Mouse (Mus musculus) ES-CJ7 (cell line): Measurements from ENCODE around the gene Kcnn1.

ENCODE experiments used
- DNase-seq: peaks from one replicate; pipeline ENCODE4 v3.0.0; 2011; ENCODE audit warnings: low read depth, low spot score

The Kcnn1 gene

DNA sequence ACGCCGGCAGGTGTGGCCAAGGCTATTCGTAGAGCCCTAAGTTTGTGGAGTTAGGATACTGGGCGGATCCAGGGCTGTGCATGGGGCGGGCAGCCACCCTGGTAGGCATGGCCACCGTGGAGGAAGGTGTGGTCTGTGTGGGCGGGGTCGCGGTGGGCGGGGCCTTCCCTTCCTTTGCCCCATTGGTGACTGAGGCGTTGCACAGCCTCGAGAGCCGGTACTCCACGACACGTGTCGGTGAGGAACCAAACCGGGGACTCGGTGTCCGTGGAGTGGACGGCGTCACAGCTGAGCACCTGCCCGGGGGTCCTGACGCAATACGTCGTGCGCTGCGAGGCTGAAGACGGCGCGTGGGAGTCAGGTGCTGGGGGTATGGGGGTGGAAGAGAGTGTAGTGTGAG is 46.4 kb downstream of the Kcnn1 start:
- DNase-seq = peak; percentile 67

DNA sequence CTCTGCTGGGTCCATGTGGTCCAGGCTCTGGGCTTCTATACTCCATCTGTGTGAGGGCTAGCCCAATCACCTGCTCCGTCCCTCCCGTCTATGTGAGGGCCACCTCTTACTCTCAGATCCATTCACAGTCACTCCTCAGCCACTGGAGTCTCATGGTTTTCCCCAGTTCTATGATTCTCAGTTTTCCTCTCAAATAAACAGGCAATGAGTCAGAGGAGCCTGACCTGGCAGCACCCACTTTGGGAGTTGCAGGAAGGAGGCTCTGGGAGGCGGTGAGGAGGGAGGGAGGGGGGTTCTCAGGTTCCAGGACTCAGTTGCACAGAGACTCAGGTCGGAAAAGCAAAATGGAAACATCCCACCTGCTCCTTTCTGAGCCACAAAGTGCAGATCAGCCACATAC is 50.2 kb downstream of the Kcnn1 start:
- DNase-seq = no peak

DNA sequence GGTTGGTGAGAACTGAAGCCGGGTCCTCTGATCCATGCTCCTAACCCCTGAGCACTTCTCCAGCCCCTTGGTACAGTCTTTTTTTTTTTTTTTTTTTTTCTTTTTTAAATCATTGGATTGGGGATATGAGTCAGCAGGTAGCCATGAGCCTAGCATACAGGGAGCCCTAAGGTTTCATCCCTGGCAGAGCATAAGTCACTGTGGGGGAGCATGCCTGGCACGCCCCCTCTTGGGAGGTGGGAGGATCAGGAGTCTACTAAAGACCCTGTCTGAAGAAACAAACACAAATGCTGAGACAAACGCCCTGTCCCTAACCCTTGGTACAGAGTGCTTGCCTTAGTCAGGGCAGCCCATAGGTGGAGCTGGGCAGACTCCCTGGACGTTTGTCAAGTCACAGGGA is 51.0 kb downstream of the Kcnn1 start:
- no peak for DNase-seq

DNA sequence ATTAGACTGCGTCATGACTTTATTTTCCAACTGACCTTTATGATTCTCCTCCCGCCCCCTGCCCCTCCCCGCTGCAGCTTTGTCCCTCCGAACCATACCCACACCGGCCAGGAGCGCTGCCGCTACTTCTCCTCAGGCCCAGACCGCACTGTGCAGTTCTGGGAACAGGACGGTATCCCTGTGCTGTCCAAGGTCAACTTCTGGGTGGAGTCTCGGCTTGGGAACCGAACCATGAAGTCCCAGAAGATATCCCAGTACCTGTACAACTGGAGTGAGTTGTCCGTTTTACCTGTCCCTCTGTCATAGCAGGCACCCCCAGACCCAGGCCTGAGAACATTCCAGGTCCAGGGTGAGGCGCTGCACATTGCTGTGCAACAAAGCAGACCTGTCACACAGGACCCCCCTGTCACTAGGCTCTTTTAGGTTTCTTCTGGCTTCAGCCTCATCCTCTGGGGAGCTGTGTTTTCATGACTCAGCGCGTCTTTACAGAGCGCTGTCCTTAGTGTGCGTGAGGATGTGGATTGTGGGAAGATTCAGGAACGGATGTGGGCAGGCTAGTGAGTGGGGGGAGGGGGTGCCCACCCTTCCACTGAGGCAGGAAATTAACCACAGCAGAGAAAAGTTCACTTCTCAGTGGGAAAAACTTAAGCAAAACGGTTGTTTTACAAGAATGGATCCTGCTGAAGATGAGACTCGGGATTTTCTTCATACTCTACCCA is 51.9 kb downstream of the Kcnn1 start:
- peak; percentile 64 for DNase-seq

DNA sequence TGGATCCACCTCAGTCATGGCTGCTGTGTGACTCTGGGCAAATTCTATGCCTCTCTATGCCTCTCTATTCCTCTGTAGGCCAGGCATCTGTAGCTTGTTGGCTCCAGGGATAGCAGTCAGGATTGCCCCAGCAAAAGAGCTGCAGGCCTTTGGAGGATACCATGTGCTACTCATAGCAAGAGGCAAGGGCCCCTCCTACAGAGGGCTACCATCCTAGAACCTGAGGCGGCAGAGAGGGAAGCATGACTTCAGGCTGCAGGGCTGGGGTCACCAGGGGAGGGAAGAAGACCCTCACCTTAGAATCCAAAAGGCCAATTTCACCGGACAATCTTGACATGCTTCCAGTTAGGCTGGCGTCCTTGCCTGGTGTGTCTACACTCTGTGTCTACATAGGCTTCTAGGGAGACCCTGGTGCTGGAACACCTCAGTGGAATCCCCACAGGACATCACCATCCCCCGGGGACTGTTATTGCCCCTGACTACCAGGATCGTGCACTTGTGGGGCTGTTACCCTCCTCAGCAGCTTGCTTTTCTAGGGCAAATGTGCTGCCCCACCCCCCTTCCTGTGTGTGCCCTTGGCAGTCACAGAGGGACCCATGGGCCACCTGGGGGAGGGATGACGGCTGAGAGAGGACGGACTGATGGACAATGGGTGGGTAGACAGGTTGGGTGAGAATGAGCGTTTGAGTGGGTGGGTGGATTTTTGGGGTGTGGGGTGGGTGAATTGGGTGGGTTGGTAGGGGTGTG is 53.9 kb downstream of the Kcnn1 start:
- no peak for DNase-seq

DNA sequence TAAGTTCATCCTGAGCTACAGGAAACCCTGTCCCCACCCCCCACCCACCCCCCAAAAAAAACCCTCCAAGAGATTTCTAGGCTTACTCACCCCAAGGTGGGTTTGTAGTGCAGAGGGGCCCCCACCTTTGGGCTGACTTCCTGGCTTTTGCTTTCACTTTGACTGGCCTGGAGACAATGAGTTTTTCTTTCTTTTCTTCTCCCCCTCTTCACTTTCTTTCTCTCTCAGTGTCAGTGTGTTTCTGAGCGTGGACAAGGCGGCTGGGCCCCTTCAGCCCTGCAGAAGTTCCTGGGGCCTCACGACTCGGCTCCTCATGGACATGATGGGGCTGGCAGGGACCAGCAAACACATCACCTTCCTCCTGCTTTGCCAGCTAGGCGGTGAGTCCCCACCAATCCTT is 54.8 kb downstream of the Kcnn1 start, which contains the start of gene Il12rb1:
TSS of gene Il12rb1 (plus strand) at position 211 of the 400 bp plus-strand sequence.
- DNase-seq = no peak

DNA sequence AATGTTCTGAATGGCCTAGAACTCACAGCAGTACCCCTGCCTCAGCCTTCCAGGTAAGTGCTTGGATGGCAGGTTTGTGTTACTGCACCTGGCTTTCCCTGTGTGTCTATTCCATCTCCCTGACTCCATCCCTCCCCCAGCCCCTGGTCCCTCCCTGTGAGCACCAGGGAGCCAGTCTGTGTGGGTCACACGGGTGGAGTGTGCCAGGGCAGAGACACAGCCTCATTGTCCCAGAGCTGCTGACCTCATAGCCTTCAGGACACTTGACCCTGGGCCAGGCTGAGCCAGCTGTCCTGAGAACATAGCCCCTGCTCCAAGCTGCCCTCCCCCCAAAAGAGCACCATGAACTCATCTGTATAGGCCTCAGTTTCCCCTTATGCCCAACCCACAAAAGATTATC is 55.8 kb downstream of the Kcnn1 start:
- no peak for DNase-seq

DNA sequence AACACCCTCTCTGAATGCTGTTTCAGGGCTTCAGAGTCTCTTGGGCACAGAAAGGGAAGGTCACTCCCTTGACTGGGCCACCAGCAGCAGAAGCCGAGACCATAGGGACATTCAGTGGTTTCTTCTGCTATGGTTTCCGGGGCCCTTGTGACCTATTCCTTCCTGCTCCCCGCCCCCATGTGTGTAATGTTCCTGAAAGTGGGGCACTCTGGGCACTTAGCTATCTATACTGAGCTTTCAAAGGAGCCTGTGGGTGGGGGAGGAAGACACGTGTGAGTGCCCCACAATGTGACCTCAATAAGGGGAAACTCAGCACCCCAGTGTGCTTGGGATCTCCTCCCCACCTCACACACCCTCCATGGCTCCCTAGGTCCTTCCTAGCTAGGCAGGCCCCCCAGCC is 56.5 kb downstream of the Kcnn1 start:
- no peak for DNase-seq

DNA sequence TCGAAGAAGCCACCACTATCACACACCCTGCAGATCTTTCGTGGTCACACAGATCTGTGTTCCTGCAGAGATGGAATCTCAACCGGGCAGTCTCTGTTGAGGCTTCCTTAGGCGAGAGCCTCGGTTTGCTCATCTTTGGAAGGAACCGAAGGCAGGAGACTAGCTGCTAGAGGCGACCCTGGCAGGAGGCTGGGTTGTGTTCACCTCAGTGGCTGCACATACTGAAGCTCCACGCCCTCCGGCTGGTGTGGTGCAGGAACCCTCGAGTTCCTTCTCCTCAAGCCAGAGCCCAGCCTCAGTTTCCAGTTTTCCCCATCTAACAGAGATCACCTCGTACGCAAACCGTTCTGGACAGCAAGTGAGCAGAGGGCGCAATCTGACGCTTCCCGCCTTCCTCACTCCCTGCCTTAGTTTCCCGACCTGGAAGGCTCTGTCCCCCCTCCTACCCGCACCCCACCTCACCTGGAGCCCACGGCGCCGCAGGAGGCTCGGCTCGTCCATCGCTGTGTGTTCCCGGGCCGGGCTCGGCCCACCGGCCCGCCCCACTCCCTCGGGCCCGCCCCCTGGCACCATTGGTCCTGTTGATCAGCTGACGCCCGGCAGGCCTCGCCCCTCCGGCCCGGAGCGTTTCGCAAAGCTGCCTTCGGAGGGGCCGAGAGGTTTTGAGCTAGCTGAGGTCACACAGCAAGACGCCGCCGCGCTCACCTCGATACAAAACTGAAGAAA is 58.4 kb downstream of the Kcnn1 start, which contains the start of gene Mast3:
TSS of gene Mast3 (minus strand) at position 574 of the 726 bp plus-strand sequence.
- DNase-seq = peak; percentile 82

DNA sequence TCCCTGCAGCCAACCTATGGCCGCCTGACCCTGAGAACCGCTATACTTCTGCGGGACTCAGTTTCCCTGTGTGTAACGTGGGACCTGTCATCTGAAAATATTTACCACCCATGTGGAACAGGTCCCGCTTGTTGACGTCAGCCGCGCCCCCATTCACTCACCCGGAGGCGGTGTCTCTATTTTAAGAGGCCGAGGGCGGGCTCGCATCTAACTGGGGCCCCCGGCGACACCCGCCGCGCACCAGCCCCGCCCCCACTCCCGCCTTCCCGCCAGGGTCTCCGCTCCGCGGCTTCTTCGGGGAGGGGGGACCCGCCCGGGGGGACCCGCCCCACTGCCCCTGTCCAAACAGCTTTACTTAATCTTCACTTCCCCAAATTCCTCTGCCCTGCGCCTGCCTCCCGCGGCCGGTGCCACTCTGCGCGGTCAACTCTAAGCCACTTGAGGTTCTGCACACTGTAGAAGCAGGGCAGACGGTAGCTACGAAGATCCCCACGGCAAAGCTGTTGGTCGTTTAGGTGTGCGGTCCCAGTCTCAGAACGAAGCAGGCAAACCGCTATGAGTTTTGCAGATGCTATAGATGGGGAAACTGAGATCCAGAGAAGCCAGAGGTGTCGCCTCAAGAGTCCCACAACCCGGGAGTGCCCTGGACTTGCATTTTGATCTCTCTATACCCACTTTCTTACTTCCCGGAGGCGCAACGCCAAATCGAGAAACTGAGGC is 59.1 kb downstream of the Kcnn1 start:
- DNase-seq = no peak

DNA sequence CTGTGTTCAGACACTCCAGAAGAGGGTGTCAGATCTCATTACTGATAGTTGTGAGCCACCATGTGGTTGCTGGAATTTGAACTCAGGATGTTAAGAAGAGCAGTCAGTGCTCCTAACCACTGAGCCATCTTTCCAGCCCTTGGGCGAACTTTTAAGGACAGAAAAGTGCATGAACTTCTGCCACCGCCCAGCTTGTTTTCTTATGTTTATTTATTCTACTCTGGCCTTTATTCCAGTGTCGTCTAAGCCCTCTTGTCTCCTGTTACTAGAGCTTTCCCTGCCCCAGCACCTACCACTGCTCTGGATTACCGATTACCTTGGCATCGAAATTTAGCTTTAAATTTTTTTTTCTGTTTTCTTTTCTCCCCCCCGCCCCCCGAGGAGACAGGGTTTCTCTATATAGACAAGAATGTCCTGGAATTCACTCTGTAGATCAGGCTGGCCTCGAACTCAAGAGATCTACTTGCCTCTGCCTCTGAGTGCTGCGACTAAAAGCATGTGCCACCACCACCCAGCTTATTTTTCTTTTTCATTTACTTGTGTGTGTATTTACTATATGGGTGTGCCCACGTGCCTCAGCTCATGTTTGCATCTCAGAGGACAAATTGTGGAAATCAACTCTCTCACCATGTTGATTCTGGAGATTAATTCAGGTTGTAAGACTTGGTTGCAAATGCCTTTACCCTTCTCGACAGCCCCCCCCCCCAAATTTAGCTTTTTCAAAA is 60.1 kb downstream of the Kcnn1 start:
- peak; percentile 84 for DNase-seq

DNA sequence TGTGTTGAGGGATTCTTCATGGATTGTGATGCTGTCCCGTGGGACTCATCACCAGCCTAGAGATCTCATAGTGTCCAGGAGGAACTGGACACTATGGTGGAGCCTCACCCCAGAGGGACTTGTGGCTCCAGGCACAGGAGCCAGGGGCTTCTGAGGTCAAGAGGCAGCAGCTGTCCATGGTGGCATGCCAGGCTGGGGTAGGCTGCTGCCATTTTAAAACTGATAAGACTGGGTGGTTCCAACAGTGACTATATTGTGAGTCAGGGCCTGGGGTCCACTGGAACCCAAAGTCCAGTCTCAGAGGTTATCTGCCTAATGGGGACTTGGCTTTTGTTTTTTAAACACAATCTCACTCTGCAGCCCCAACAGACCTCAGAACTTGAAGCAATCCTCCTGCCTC is 61.2 kb downstream of the Kcnn1 start:
- DNase-seq = no peak

DNA sequence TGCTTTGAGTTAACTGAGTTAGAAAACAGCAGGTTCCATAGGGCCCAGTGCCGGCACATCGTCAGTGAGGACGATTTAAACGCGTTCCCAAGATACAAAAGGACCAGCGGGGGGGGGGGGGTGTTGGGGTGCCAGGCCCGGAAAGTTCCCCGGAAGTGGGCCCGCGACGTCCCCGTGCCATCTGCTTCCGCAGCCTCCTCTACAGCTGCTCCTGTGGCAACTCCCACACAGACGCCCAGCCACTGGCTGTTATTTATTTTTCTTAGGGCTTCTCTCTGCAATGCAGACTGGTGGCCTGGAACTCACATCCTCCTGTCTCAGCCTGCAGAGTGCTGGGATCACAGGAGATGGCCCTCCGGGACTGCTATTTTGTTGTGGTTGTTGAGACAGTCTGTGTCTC is 61.9 kb downstream of the Kcnn1 start:
- no peak for DNase-seq

DNA sequence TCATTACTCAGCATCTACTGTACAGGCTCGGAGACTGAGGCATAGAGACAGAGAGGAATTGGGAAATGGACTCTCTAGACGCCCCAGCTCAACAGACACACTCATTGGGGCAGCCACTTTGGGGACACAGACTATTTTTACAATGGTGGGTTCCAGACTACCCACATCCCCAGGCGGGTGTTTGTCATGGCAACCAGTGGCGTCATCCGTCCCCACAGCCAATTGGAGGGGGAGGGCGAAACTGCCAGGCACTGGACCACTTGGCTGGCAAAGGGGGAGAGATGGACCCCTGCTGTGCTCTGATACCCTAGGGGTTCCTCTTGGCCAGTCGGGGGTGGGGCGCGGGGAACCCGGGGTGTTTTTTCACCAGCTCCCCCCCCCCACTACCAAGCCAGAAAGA is 62.4 kb downstream of the Kcnn1 start:
- no peak for DNase-seq

DNA sequence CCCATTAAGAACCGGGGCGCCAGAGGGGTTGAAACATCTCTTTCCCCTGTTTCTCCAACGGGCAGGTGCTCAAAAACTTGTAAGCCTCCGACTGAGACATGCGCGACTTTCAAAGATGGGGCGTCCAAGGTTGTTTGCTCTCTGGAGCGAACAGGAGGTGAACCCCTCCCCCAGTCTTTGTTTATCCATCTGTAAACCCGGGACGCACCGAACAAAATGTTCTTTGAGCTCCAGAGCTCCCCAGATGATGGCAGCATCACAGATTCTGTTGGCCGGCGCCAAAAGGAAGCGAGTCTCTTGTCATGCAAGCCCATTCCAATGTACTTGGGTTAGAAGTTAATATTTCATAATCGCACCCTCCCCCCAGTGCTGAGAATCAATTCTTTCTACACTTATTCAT is 64.8 kb downstream of the Kcnn1 start:
- no peak for DNase-seq

DNA sequence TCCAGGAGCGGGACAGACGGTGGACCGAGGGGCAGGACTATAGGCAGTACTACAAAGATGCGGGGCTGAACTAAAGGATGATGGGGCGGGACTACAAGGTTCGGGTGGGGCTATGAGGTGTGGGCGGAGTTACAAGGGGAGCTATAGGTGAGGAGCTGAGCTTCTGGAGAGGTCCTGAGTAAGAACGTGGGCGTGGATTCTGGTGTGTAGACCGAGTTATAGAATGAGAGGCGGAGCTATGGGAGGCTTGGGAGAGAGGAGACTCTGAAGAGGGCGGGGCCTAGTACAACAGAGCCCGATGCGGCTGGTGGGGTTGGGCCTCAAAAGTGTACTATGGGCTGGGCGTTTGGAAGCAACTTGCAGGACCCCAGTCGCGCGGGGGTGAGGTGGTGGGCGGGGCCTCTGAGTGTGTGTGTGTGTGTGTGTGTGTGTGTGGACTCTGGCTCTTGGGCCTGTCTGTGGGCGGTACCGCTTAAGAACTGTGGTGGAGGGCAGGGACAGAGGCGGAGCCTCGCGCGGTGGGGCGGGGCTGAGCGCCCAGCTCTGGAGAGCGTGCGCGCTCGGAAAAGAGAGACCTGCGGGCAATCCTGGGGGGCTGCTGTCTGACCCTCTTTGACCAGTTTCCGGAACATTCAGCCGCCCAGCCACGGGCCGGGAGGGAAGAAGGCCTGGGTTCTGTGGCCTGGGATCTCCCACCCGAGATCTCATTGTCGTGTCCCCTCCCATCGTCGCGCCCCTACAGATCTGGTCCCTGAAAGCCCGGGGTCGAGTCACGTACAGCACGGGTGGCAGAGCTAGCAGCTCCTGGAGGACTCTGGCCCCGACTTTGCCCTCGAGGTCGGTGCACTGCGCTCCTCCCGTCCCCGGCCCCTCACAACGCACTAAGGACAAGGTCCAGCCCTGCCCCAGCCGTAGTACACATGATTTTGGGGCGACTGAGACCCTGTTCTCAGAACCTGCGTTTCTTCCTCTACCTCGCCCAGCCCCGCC is 65.7 kb downstream of the Kcnn1 start:
- peak; percentile 100 for DNase-seq

DNA sequence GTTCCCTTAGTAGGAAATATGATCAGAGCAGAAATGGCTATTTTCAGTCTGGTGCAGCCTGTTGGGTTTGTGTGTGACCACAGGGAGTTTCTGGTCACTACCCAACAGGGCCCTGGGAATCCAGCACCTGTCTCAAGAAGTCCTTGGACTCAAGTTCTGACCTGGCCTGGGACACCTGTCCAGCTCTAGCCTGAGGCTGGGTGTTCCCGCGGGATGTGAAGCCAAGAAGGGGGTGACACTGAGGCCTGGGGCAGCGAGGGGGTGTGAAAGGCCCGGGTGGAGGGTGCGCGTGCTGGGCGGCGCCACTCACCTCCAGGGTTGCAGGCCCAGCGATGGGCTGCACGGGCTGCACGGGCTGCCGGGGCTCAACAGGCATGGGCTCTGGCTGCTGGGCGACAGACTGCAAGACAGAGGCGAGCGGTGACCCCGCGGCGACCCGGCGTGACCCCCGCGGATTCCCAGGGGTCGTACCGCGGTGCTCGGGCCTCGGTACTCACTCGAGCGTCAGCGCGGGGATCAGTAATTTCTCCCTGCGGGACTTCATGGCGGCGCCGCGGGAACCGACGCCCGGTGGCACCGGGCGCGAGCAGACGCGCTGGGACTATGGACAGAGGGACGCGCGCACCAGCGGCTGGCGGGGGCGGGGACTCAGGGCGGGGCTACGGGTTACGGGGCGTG is 66.5 kb downstream of the Kcnn1 start:
- no peak for DNase-seq

DNA sequence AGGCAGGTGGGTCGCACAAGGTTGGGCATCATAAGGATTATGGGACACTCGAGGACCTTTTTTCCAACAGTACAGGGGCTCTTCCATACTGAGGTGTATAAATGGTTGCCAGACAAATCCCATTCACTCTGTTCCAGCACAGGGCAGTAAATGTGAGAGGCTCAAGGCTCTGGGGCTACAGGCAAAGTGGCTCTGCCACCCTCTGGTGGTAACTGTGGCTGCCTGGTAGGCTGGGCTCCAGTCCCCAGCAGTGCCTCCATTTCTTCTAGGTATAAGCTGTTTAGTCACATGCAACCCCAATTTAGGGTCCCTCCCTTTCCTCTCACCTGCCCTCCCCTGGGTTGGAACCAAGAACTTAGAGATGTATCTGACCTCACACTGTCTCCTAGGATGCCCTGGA is 67.7 kb downstream of the Kcnn1 start:
- DNase-seq = no peak

DNA sequence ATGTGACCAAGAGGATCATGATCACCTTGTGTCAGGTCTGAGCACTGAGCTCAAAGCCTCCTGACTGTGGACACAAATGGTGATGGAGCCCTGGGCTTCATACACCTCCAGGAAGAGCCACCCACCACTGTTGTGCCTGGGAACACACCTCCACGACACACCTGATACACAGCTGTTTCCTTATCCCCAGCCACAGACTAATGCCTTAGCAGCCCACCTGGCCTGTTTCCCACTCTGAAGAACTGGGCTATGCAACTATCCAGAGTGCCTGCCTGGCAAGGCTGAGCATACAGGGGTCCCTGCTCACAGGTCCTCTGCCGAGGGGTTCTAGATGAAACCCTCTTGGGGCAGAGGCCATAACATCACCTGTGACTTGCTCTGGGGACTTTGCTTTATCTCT is 68.8 kb downstream of the Kcnn1 start:
- DNase-seq = no peak
